Mouse (Mus musculus): Measurements from ENCODE around the gene Myh7. TPM values are rescaled to one million over a fixed set of nuclear protein-coding genes. Genes with fewer than 3 reads are reported as not detected.

Myh7 gene
- polyA plus RNA-seq, 1 experiment from 2014 or later: 5.6 TPM

- ATAC-seq (ENCODE audit: low FRiP score): no peak
- H3K4me3 ChIP-seq (replicated peaks; ENCODE audit: low read length): no peak overlapping the region
- DNase-seq (ENCODE audit: low spot score): no peak
- H3K36me3 ChIP-seq (replicated peaks; ENCODE audit: control insufficient read depth, insufficient read depth): peaks cover 60% of the 10 kb centered on the region
- H3K4me1 ChIP-seq (replicated peaks; ENCODE audit: control insufficient read depth, insufficient read depth, low read length): peaks cover 13% of the 10 kb centered on the region
- no peaks in the 10 kb centered on the region; the same call in 1 of the 2 replicates for H3K27me3 ChIP-seq (ENCODE audit: control insufficient read depth, insufficient read depth, low read length)
- 93% methylated on average over 15 of the region's 15 CpGs for WGBS
- no peaks in the 10 kb centered on the region for H3K9me3 ChIP-seq (ENCODE audit: control insufficient read depth, low read length)
- no peak overlapping the region for H3K4me2 ChIP-seq (replicated peaks)
- no peak overlapping the region for H3K9ac ChIP-seq
- H3K27ac ChIP-seq: no peak overlapping the region
Measured at GRCm38 (mm10) chr14:55023011-55023410, 28.6 kb upstream of the Myh7 start.

- Histone ChIP-seq H3K4me1 (replicated peaks; ENCODE audit: control insufficient read depth, insufficient read depth, low read length) (0 out of 2 replicates have a peak, but pooled peaks cover 4% of the 10 kb centered on the region), H3K9ac (no peak overlapping the region), H3K9me3 (ENCODE audit: control insufficient read depth, low read length) (no peaks in the 10 kb centered on the region), H3K4me2 (replicated peaks) (no peak overlapping the region), H3K27ac (no peak overlapping the region), H3K27me3 (ENCODE audit: control insufficient read depth, insufficient read depth, low read length) (no peaks in the 10 kb centered on the region), H3K36me3 (replicated peaks; ENCODE audit: control insufficient read depth, insufficient read depth) (peaks cover 64% of the 10 kb centered on the region), H3K4me3 (replicated peaks; ENCODE audit: low read length) (no peak overlapping the region)
- WGBS: 27% methylated on average over 9 of the region's 9 CpGs
- DNase-seq (ENCODE audit: low spot score) (no peak), ATAC-seq (ENCODE audit: low FRiP score) (no peak)
Measured at GRCm38 (mm10) chr14:55020394-55020793, 26.0 kb upstream of the Myh7 start.

- Histone ChIP-seq H3K4me1 (replicated peaks; ENCODE audit: control insufficient read depth, insufficient read depth, low read length) (0 out of 2 replicates have a peak, but pooled peaks cover 4% of the 10 kb centered on the region), H3K4me3 (replicated peaks; ENCODE audit: low read length) (no peak overlapping the region), H3K36me3 (replicated peaks; ENCODE audit: control insufficient read depth, insufficient read depth) (peaks cover 30% of the 10 kb centered on the region), H3K4me2 (replicated peaks) (no peak overlapping the region), H3K9me3 (ENCODE audit: control insufficient read depth, low read length) (no peaks in the 10 kb centered on the region), H3K27me3 (ENCODE audit: control insufficient read depth, insufficient read depth, low read length) (no peaks in the 10 kb centered on the region), H3K9ac (no peak overlapping the region), H3K27ac (no peak overlapping the region)
- no peak for ATAC-seq (ENCODE audit: low FRiP score)
- DNase-seq (ENCODE audit: low spot score): no peak
- 92% methylated on average over 16 of the region's 16 CpGs for WGBS
Measured at GRCm38 (mm10) chr14:55016876-55017275, 22.4 kb upstream of the Myh7 start.

- Histone ChIP-seq H3K27me3 (ENCODE audit: control insufficient read depth, insufficient read depth, low read length) (no peaks in the 10 kb centered on the region), H3K9me3 (ENCODE audit: control insufficient read depth, low read length) (no peaks in the 10 kb centered on the region), H3K36me3 (replicated peaks; ENCODE audit: control insufficient read depth, insufficient read depth) (peaks cover 20% of the 10 kb centered on the region), H3K4me3 (replicated peaks; ENCODE audit: low read length) (peak overlapping the region; percentile 76), H3K27ac (peak overlapping the region; percentile 65), H3K4me1 (replicated peaks; ENCODE audit: control insufficient read depth, insufficient read depth, low read length) (0 out of 2 replicates have a peak, but pooled peaks cover 4% of the 10 kb centered on the region), H3K4me2 (replicated peaks) (peak overlapping the region; percentile 71), H3K9ac (peak overlapping the region; percentile 75)
- ATAC-seq (ENCODE audit: low FRiP score) (no peak), DNase-seq (ENCODE audit: low spot score) (no peak)
- under 1% methylated on average over 17 of the region's 17 CpGs for WGBS
Measured at GRCm38 (mm10) chr14:55015767-55016111, 21.3 kb upstream of the Myh7 start.

GRCm38 (mm10) chr14:55014991-55015766 lies 20.8 kb upstream of the Myh7 start, which contains the start of gene Ngdn:
Gene Ngdn (plus strand): TSS chr14:55015454.
- under 1% methylated on average over 36 of the region's 36 CpGs for WGBS
- Histone ChIP-seq H3K4me3 (replicated peaks; ENCODE audit: low read length) (peak within 1 kb of the TSS; percentile 76), H3K36me3 (replicated peaks; ENCODE audit: control insufficient read depth, insufficient read depth) (peaks cover 14% of the 10 kb centered on the region), H3K27ac (peak within 1 kb of the TSS; percentile 93), H3K27me3 (ENCODE audit: control insufficient read depth, insufficient read depth, low read length) (no peaks in the 10 kb centered on the region), H3K9ac (peak within 1 kb of the TSS; percentile 75), H3K4me2 (replicated peaks) (peak within 1 kb of the TSS; percentile 71), H3K4me1 (replicated peaks; ENCODE audit: control insufficient read depth, insufficient read depth, low read length) (0 out of 2 replicates have a peak, but pooled peaks cover 4% of the 10 kb centered on the region), H3K9me3 (ENCODE audit: control insufficient read depth, low read length) (no peaks in the 10 kb centered on the region)
- ATAC-seq (ENCODE audit: low FRiP score) (peak; percentile 98), DNase-seq (ENCODE audit: low spot score) (peak; percentile 100)

- Histone ChIP-seq H3K9me3 (ENCODE audit: control insufficient read depth, low read length) (no peaks in the 10 kb centered on the region), H3K27ac (peak overlapping the region; percentile 93), H3K27me3 (ENCODE audit: control insufficient read depth, insufficient read depth, low read length) (no peaks in the 10 kb centered on the region), H3K4me3 (replicated peaks; ENCODE audit: low read length) (peak overlapping the region; percentile 76), H3K4me1 (replicated peaks; ENCODE audit: control insufficient read depth, insufficient read depth, low read length) (0 out of 2 replicates have a peak, but pooled peaks cover 4% of the 10 kb centered on the region), H3K9ac (peak overlapping the region; percentile 74), H3K36me3 (replicated peaks; ENCODE audit: control insufficient read depth, insufficient read depth) (peaks cover 14% of the 10 kb centered on the region), H3K4me2 (replicated peaks) (peak overlapping the region; percentile 70)
- ATAC-seq (ENCODE audit: low FRiP score) (peak; percentile 58; the same call in 1 of the 2 replicates), DNase-seq (ENCODE audit: low spot score) (no peak)
- WGBS: under 1% methylated on average over 27 of the region's 27 CpGs
Measured at GRCm38 (mm10) chr14:55014591-55014990, 20.2 kb upstream of the Myh7 start.

- no peak overlapping the region for H3K4me3 ChIP-seq (replicated peaks; ENCODE audit: low read length)
- no peak overlapping the region for H3K4me2 ChIP-seq (replicated peaks)
- no peak overlapping the region for H3K27ac ChIP-seq
- H3K4me1 ChIP-seq (replicated peaks; ENCODE audit: control insufficient read depth, insufficient read depth, low read length): 0 out of 2 replicates have a peak, but pooled peaks cover 3% of the 10 kb centered on the region
- no peak for DNase-seq (ENCODE audit: low spot score)
- H3K36me3 ChIP-seq (replicated peaks; ENCODE audit: control insufficient read depth, insufficient read depth): no peaks in the 10 kb centered on the region
- no peaks in the 10 kb centered on the region for H3K9me3 ChIP-seq (ENCODE audit: control insufficient read depth, low read length)
- no peak overlapping the region for H3K9ac ChIP-seq
- WGBS: 55% methylated on average over 4 of the region's 4 CpGs
- ATAC-seq (ENCODE audit: low FRiP score): no peak
- no peaks in the 10 kb centered on the region for H3K27me3 ChIP-seq (ENCODE audit: control insufficient read depth, insufficient read depth, low read length)
Measured at GRCm38 (mm10) chr14:55011116-55011515, 16.7 kb upstream of the Myh7 start.

- H3K36me3 ChIP-seq (replicated peaks; ENCODE audit: control insufficient read depth, insufficient read depth): no peaks in the 10 kb centered on the region
- DNase-seq (ENCODE audit: low spot score) (no peak), ATAC-seq (ENCODE audit: low FRiP score) (no peak)
- H3K4me1 ChIP-seq (replicated peaks; ENCODE audit: control insufficient read depth, insufficient read depth, low read length): peaks cover 7% of the 10 kb centered on the region; the same call in 1 of the 2 replicates
- no peak overlapping the region for H3K9ac ChIP-seq
- WGBS: 82% methylated on average over 8 of the region's 8 CpGs
- H3K27ac ChIP-seq: no peak overlapping the region
- H3K9me3 ChIP-seq (ENCODE audit: control insufficient read depth, low read length): no peaks in the 10 kb centered on the region
- H3K4me3 ChIP-seq (replicated peaks; ENCODE audit: low read length): no peak overlapping the region
- H3K27me3 ChIP-seq (ENCODE audit: control insufficient read depth, insufficient read depth, low read length): no peaks in the 10 kb centered on the region
- H3K4me2 ChIP-seq (replicated peaks): no peak overlapping the region
Measured at GRCm38 (mm10) chr14:55008417-55008816, 14.0 kb upstream of the Myh7 start.

- 91% methylated on average over 9 of the region's 9 CpGs for WGBS
- Histone ChIP-seq H3K27ac (no peak overlapping the region), H3K9ac (no peak overlapping the region), H3K9me3 (ENCODE audit: control insufficient read depth, low read length) (no peaks in the 10 kb centered on the region), H3K27me3 (ENCODE audit: control insufficient read depth, insufficient read depth, low read length) (no peaks in the 10 kb centered on the region), H3K36me3 (replicated peaks; ENCODE audit: control insufficient read depth, insufficient read depth) (no peaks in the 10 kb centered on the region), H3K4me3 (replicated peaks; ENCODE audit: low read length) (no peak overlapping the region), H3K4me1 (replicated peaks; ENCODE audit: control insufficient read depth, insufficient read depth, low read length) (peaks cover 7% of the 10 kb centered on the region; the same call in 1 of the 2 replicates), H3K4me2 (replicated peaks) (no peak overlapping the region)
- no peak for ATAC-seq (ENCODE audit: low FRiP score)
- DNase-seq (ENCODE audit: low spot score): no peak
Measured at GRCm38 (mm10) chr14:55007120-55007908, 12.9 kb upstream of the Myh7 start.

All from hindbrain, embryonic 14.5 days (tissue).